Mouse (Mus musculus): ENCODE measurements around the gene Slc29a1.

DNA sequence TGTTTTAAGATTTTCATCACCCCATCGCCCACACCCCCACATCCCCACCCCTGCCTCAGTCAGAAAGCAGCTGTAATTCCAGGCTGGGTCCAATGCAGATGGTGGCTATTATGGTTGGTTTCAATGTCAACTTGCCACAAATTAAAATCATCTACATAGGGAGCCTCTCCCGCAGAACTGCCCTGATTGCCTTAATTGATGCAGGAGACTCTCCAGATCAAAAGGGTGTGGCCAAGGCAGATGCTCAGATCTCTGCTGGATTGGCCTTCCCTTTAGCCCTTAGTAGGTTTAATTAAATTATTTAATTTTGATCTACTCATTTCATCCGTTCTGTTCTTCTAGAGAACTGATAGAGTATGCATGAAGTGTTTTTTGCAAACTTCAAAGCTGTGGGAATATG lies 3.6 kb upstream of the Slc29a1 start:
- no peak for TF ChIP-seq CTCF (IDR thresholded peaks at IDR 0.05)
- no peak for TF ChIP-seq EP300 (IDR thresholded peaks at IDR 0.05; ENCODE audit: insufficient read depth, low read depth, low read length)
